Mouse (Mus musculus) erythroblast, embryonic 14.5 days (primary cell): Measurements from ENCODE around the gene Sept8. TPM values are rescaled to one million over a fixed set of nuclear protein-coding genes. Genes with fewer than 3 reads are reported as not detected.

Experiments used
- H3K27me3 ChIP-seq: 2 replicates; pipeline ENCODE4 v1.6.1; 2012; ENCODE audit warnings: inconsistent platforms; ENCODE audit not compliant: control insufficient read depth
- H3K36me3 ChIP-seq: 2 replicates; pipeline ENCODE4 v1.6.1; 2012; ENCODE audit warnings: mild to moderate bottlenecking, inconsistent platforms; ENCODE audit not compliant: control insufficient read depth
- H3K4me1 ChIP-seq: 2 replicates; pipeline ENCODE4 v1.6.1; 2012; ENCODE audit warnings: inconsistent platforms; ENCODE audit not compliant: control insufficient read depth
- H3K4me3 ChIP-seq: replicated peaks from 2 replicates; pipeline ENCODE3; 2012; ENCODE audit warnings: moderate library complexity, mild to moderate bottlenecking, inconsistent platforms
- H3K9me3 ChIP-seq: 2 replicates; pipeline ENCODE4 v1.6.1; 2012; ENCODE audit warnings: low read length, inconsistent platforms, mixed read lengths; ENCODE audit not compliant: control insufficient read depth
- GATA1 ChIP-seq: IDR thresholded peaks from 2 replicates; pipeline ENCODE4 v1.6.1; 2012; ENCODE audit warnings: low read length, inconsistent platforms, mixed read lengths
- TAL1 ChIP-seq: IDR thresholded peaks from 3 replicates; pipeline ENCODE4 v1.6.1; 2012; ENCODE audit warnings: low read length, inconsistent platforms, mixed read lengths
- polyA plus RNA-seq: library from polyadenylated mRNA; stranded (reverse); fragments of >175 nt; gene quantifications from 2 replicates; pipeline ENCODE4 v1.2.3, GENCODE M21; 2012

Gene Sept8
- polyA plus RNA-seq, 1 experiment, result 7.8 TPM

DNA sequence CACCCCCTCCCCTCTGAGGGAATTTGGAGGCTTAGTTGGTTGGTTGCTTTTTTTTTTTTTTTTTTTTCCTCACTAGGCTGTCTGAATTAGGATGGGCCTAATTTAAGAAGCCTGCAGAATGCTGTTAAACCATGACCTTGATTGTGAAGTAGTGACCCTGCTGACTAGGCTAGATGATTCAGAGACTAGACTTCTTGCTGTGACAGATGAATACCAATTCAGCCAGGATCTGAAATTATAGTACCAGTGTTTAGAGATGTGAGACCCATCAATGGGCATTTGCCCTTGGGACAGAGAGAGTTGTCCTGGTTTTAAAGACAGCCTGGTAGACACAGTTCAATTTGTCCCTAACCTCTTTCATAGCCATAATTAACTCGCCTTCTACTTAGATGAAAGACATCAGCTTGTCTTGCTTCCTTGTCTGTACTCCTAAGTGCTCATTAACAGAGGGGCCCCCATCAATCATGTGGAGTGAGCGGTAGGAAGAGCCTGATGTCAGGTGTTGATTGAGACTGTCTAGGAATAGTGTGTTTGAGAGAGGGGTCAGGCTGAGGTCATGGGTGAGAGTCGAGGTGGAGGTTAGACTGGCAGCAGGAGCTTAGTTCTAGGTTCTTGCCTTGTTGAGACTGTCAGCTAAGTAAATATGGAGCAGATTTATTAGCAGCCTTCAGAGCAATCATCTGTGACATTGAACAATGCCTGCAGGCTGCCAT lies 25.7 kb upstream of the Sept8 start:
- peaks cover 7% of the 10 kb centered on the region for H3K4me1 ChIP-seq
- H3K9me3 ChIP-seq, result no peaks in the 10 kb centered on the region
- no peaks in the 10 kb centered on the region for H3K36me3 ChIP-seq
- H3K4me3 ChIP-seq, result no peak overlapping the region
- peaks cover 12% of the 10 kb centered on the region for H3K27me3 ChIP-seq
- TF ChIP-seq GATA1 (no peak), TAL1 (no peak)

- TF ChIP-seq TAL1 (no peak), GATA1 (no peak)
- H3K4me1 ChIP-seq, result peaks cover 7% of the 10 kb centered on the region
- no peaks in the 10 kb centered on the region for H3K36me3 ChIP-seq
- H3K9me3 ChIP-seq, result no peaks in the 10 kb centered on the region
- H3K27me3 ChIP-seq, result peaks cover 25% of the 10 kb centered on the region
- H3K4me3 ChIP-seq, result no peak overlapping the region
Observed at GRCm38 (mm10) chr11:53495417-53495816, 23.6 kb upstream of the Sept8 start.

- H3K4me3 ChIP-seq, result no peak overlapping the region
- H3K9me3 ChIP-seq, result no peaks in the 10 kb centered on the region
- TF ChIP-seq GATA1, result no peak
- H3K4me1 ChIP-seq, result peaks cover 13% of the 10 kb centered on the region
- no peaks in the 10 kb centered on the region for H3K36me3 ChIP-seq
- H3K27me3 ChIP-seq, result peaks cover 39% of the 10 kb centered on the region
Observed at GRCm38 (mm10) chr11:53496946-53497345, 22.1 kb upstream of the Sept8 start.

- Histone ChIP-seq H3K27me3 (peaks cover 39% of the 10 kb centered on the region), H3K4me3 (no peak overlapping the region), H3K9me3 (no peaks in the 10 kb centered on the region), H3K4me1 (peaks cover 12% of the 10 kb centered on the region), H3K36me3 (no peaks in the 10 kb centered on the region)
- no peak for TF ChIP-seq GATA1
- no peak for TF ChIP-seq TAL1
Observed at GRCm38 (mm10) chr11:53500569-53500968, 18.5 kb upstream of the Sept8 start.

GRCm38 (mm10) chr11:53502039-53502765 lies 16.9 kb upstream of the Sept8 start:
- H3K4me3 ChIP-seq, result no peak overlapping the region
- peaks cover 9% of the 10 kb centered on the region for H3K4me1 ChIP-seq
- H3K36me3 ChIP-seq, result no peaks in the 10 kb centered on the region
- peaks cover 33% of the 10 kb centered on the region for H3K27me3 ChIP-seq
- H3K9me3 ChIP-seq, result no peaks in the 10 kb centered on the region
- TF ChIP-seq TAL1 (no peak), GATA1 (no peak)

DNA sequence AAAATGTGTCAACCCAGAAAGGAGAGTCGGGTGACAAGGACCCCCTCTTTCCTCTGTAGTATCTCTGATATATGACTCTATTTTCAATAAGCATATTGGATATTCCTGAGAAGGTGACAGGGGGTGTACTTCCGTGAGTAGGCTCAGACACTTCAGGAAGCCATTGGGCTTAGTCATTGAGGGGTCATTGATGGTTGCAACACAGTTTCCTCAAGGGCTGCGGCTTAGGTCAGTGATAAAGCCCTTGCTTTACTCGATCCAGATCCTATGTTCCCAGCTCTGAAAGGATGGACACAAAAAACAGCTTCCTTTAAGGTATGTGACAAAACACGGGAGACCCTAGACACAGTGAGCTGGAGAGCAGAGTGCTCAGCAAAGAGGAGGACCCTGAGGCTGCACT lies 15.3 kb upstream of the Sept8 start:
- Histone ChIP-seq H3K4me1 (peaks cover 9% of the 10 kb centered on the region), H3K9me3 (no peaks in the 10 kb centered on the region), H3K36me3 (no peaks in the 10 kb centered on the region), H3K4me3 (no peak overlapping the region), H3K27me3 (peaks cover 26% of the 10 kb centered on the region)
- TF ChIP-seq GATA1 (no peak), TAL1 (no peak)

GRCm38 (mm10) chr11:53504376-53504775 lies 14.7 kb upstream of the Sept8 start:
- no peak overlapping the region for H3K4me3 ChIP-seq
- peaks cover 24% of the 10 kb centered on the region for H3K27me3 ChIP-seq
- H3K36me3 ChIP-seq, result no peaks in the 10 kb centered on the region
- H3K9me3 ChIP-seq, result no peaks in the 10 kb centered on the region
- H3K4me1 ChIP-seq, result peaks cover 9% of the 10 kb centered on the region
- TF ChIP-seq GATA1 (no peak), TAL1 (no peak)

DNA sequence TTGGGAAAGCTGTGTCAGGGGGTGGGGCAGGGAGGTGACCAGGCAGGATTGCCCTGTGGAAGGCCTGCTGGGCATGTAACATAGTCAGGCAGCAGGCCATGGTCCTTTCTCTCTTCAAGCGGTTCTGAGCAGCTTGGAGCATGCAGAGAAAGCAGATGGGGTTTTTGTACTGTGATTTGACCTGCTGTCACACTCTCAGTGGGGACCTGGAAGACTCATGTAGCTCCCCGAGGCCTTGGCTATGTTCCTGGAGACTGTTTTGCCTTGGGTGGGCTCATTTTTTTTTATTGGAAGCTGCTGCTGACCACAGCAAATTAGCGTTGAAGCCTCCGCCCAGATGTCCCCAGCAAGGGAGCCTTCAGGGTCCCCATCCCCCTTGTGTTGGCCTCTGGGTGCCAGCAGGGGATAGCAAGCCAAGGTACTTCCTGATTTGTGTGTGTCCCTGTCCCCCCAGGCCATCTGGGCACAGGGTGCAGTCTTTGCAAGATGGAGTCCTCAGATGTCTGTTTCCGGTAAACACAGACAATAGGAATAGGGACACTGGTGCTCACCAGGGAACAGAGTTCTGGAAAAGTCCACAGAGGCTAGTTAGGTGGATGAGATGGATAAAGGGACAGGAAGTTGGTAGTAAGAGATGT lies 13.9 kb upstream of the Sept8 start:
- no peak for TF ChIP-seq GATA1
- no peak for TF ChIP-seq TAL1
- Histone ChIP-seq H3K9me3 (no peaks in the 10 kb centered on the region), H3K4me3 (no peak overlapping the region), H3K4me1 (peaks cover 9% of the 10 kb centered on the region), H3K27me3 (peaks cover 17% of the 10 kb centered on the region), H3K36me3 (no peaks in the 10 kb centered on the region)

DNA sequence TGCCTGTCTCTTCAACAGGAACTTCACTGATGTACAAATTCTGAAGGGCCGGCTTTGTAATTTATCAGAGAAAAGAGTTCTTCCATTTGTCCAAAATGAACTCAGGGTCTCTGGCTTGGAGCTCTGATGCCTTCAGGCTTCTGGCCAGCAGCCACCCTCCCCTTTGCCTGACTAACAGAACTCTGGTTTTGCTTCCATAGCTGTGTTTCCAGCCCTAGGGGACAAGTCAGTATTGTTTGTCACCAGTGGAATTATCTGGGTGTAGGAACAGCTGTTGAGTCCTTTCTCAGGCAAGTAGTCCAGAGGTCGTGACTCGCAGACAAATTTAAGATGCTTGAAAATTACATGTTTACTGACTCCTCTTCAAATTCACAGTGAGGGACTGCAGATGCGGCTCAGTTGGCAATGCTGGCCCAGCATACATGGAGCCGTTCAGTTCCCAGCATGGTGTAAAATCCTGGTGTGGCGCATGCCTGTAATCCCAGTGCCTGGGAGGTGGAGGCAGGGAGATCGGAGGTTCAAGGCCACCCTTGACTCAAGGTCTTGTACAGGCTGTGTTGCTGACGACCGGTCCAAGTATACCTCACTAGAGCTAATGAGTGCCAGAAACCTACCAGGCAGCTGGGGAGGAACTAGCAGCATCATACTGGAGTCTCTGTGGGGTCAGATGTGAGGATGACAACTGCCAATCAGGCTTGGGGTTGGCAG lies 11.8 kb upstream of the Sept8 start:
- TF ChIP-seq GATA1 (no peak), TAL1 (no peak)
- no peak overlapping the region for H3K4me3 ChIP-seq
- peaks cover 2% of the 10 kb centered on the region for H3K4me1 ChIP-seq
- H3K36me3 ChIP-seq, result no peaks in the 10 kb centered on the region
- H3K9me3 ChIP-seq, result no peaks in the 10 kb centered on the region
- H3K27me3 ChIP-seq, result peaks cover 3% of the 10 kb centered on the region
